Mouse (Mus musculus): ENCODE measurements at regions not wholly inside any gene's neighbourhood (a gene's known extent, or its start where the extent isn't known, plus 50 kb on each side); places are given as distances from the start of the nearest gene placed in this dataset.

GRCm38 (mm10) chr7:68976813-68977752 is 228.0 kb upstream of the Arrdc4 start:
- H3K4me3 ChIP-seq (ENCODE audit: low read depth, low read length) = no peak overlapping the region
- H3K27me3 ChIP-seq (ENCODE audit: control insufficient read depth, insufficient read depth, low read length, poor library complexity, severe bottlenecking) = no peaks in the 10 kb centered on the region
- TF ChIP-seq CTCF (IDR thresholded peaks at IDR 0.05; ENCODE audit: low read depth, low read length) = no peak
- TF ChIP-seq POLR2A (IDR thresholded peaks at IDR 0.05; ENCODE audit: insufficient read depth, low read length) = no peak
- no peak for TF ChIP-seq EP300 (IDR thresholded peaks at IDR 0.05; ENCODE audit: insufficient read depth, low read depth, low read length)
- no peaks in the 10 kb centered on the region for H3K9me3 ChIP-seq (replicated peaks; ENCODE audit: control insufficient read depth, insufficient read depth, low read length, poor library complexity, severe bottlenecking)
- no peak overlapping the region for H3K9ac ChIP-seq (ENCODE audit: low read depth, poor library complexity, severe bottlenecking)
- no peaks in the 10 kb centered on the region for H3K36me3 ChIP-seq (ENCODE audit: control insufficient read depth, insufficient read depth, low read length, poor library complexity, severe bottlenecking)
- H3K27ac ChIP-seq (ENCODE audit: insufficient read depth, low read length) = no peak overlapping the region
- H3K4me1 ChIP-seq (ENCODE audit: control insufficient read depth, insufficient read depth, low read length) = no peaks in the 10 kb centered on the region

GRCm38 (mm10) chr7:68975956-68976355 is 226.9 kb upstream of the Arrdc4 start:
- H3K9ac ChIP-seq (ENCODE audit: low read depth, poor library complexity, severe bottlenecking) = no peak overlapping the region
- no peak overlapping the region for H3K4me3 ChIP-seq (ENCODE audit: low read depth, low read length)
- no peaks in the 10 kb centered on the region for H3K9me3 ChIP-seq (replicated peaks; ENCODE audit: control insufficient read depth, insufficient read depth, low read length, poor library complexity, severe bottlenecking)
- no peaks in the 10 kb centered on the region for H3K4me1 ChIP-seq (ENCODE audit: control insufficient read depth, insufficient read depth, low read length)
- no peaks in the 10 kb centered on the region for H3K36me3 ChIP-seq (ENCODE audit: control insufficient read depth, insufficient read depth, low read length, poor library complexity, severe bottlenecking)
- no peaks in the 10 kb centered on the region for H3K27me3 ChIP-seq (ENCODE audit: control insufficient read depth, insufficient read depth, low read length, poor library complexity, severe bottlenecking)
- H3K27ac ChIP-seq (ENCODE audit: insufficient read depth, low read length) = no peak overlapping the region
- TF ChIP-seq CTCF (IDR thresholded peaks at IDR 0.05; ENCODE audit: low read depth, low read length) = no peak
- no peak for TF ChIP-seq EP300 (IDR thresholded peaks at IDR 0.05; ENCODE audit: insufficient read depth, low read depth, low read length)
- TF ChIP-seq POLR2A (IDR thresholded peaks at IDR 0.05; ENCODE audit: insufficient read depth, low read length) = no peak

GRCm38 (mm10) chr7:68975580-68975894 is 226.5 kb upstream of the Arrdc4 start:
- no peaks in the 10 kb centered on the region for H3K4me1 ChIP-seq (ENCODE audit: control insufficient read depth, insufficient read depth, low read length)
- no peaks in the 10 kb centered on the region for H3K36me3 ChIP-seq (ENCODE audit: control insufficient read depth, insufficient read depth, low read length, poor library complexity, severe bottlenecking)
- no peak overlapping the region for H3K9ac ChIP-seq (ENCODE audit: low read depth, poor library complexity, severe bottlenecking)
- H3K27ac ChIP-seq (ENCODE audit: insufficient read depth, low read length) = no peak overlapping the region
- TF ChIP-seq CTCF (IDR thresholded peaks at IDR 0.05; ENCODE audit: low read depth, low read length) = no peak
- no peak for TF ChIP-seq POLR2A (IDR thresholded peaks at IDR 0.05; ENCODE audit: insufficient read depth, low read length)
- no peak for TF ChIP-seq EP300 (IDR thresholded peaks at IDR 0.05; ENCODE audit: insufficient read depth, low read depth, low read length)
- no peak overlapping the region for H3K4me3 ChIP-seq (ENCODE audit: low read depth, low read length)
- no peaks in the 10 kb centered on the region for H3K27me3 ChIP-seq (ENCODE audit: control insufficient read depth, insufficient read depth, low read length, poor library complexity, severe bottlenecking)
- H3K9me3 ChIP-seq (replicated peaks; ENCODE audit: control insufficient read depth, insufficient read depth, low read length, poor library complexity, severe bottlenecking) = no peaks in the 10 kb centered on the region

- Histone ChIP-seq H3K9ac (ENCODE audit: low read depth, poor library complexity, severe bottlenecking) (no peak overlapping the region), H3K9me3 (replicated peaks; ENCODE audit: control insufficient read depth, insufficient read depth, low read length, poor library complexity, severe bottlenecking) (no peaks in the 10 kb centered on the region), H3K27me3 (ENCODE audit: control insufficient read depth, insufficient read depth, low read length, poor library complexity, severe bottlenecking) (no peaks in the 10 kb centered on the region), H3K36me3 (ENCODE audit: control insufficient read depth, insufficient read depth, low read length, poor library complexity, severe bottlenecking) (no peaks in the 10 kb centered on the region), H3K4me3 (ENCODE audit: low read depth, low read length) (no peak overlapping the region), H3K27ac (ENCODE audit: insufficient read depth, low read length) (no peak overlapping the region), H3K4me1 (ENCODE audit: control insufficient read depth, insufficient read depth, low read length) (no peaks in the 10 kb centered on the region)
- TF ChIP-seq CTCF (IDR thresholded peaks at IDR 0.05; ENCODE audit: low read depth, low read length) (no peak), EP300 (IDR thresholded peaks at IDR 0.05; ENCODE audit: insufficient read depth, low read depth, low read length) (no peak), POLR2A (IDR thresholded peaks at IDR 0.05; ENCODE audit: insufficient read depth, low read length) (no peak)
These were observed 225.9 kb upstream of the Arrdc4 start for GRCm38 (mm10) chr7:68974761-68975579.

- H3K4me3 ChIP-seq (ENCODE audit: low read depth, low read length) = no peak overlapping the region
- TF ChIP-seq EP300 (IDR thresholded peaks at IDR 0.05; ENCODE audit: insufficient read depth, low read depth, low read length) (no peak), POLR2A (IDR thresholded peaks at IDR 0.05; ENCODE audit: insufficient read depth, low read length) (no peak), CTCF (IDR thresholded peaks at IDR 0.05; ENCODE audit: low read depth, low read length) (no peak)
- H3K9ac ChIP-seq (ENCODE audit: low read depth, poor library complexity, severe bottlenecking) = no peak overlapping the region
- no peaks in the 10 kb centered on the region for H3K36me3 ChIP-seq (ENCODE audit: control insufficient read depth, insufficient read depth, low read length, poor library complexity, severe bottlenecking)
- no peak overlapping the region for H3K27ac ChIP-seq (ENCODE audit: insufficient read depth, low read length)
- H3K4me1 ChIP-seq (ENCODE audit: control insufficient read depth, insufficient read depth, low read length) = no peaks in the 10 kb centered on the region
- no peaks in the 10 kb centered on the region for H3K27me3 ChIP-seq (ENCODE audit: control insufficient read depth, insufficient read depth, low read length, poor library complexity, severe bottlenecking)
- no peaks in the 10 kb centered on the region for H3K9me3 ChIP-seq (replicated peaks; ENCODE audit: control insufficient read depth, insufficient read depth, low read length, poor library complexity, severe bottlenecking)
These were observed 197.1 kb upstream of the Arrdc4 start for GRCm38 (mm10) chr7:68945886-68946863.
